Mouse (Mus musculus) C2C12 (cell line): ENCODE data around the gene Pawr.

Source experiments
- CTCF ChIP-seq: IDR thresholded peaks from one replicate; pipeline ENCODE4 v1.5.1; 2011; ENCODE audit not compliant: control insufficient read depth, insufficient read depth, insufficient read length
- MYOG ChIP-seq: IDR thresholded peaks from one replicate; pipeline ENCODE4 v1.6.1; 2011; ENCODE audit not compliant: control insufficient read depth, insufficient read length; ENCODE audit errors: extremely low read depth

- TF ChIP-seq CTCF: no peak
- TF ChIP-seq MYOG: no peak
These were observed 71.5 kb downstream of the Pawr start for GRCm38 (mm10) chr10:108403366-108403865.
